Mouse (Mus musculus) lung, adult 2 months (tissue): Measurements from ENCODE around the gene Plxdc1. TPM values are rescaled to one million over a fixed set of nuclear protein-coding genes. Genes with fewer than 3 reads are reported as not detected.

Experiments
- DNase-seq: peaks from one replicate; pipeline ENCODE4 v3.0.0; 2022
- H3K4me1 ChIP-seq: fragments of 200-500 bp; 2 replicates; pipeline ENCODE4 v1.6.1; 2011; ENCODE audit warnings: low read length; ENCODE audit not compliant: control insufficient read depth, insufficient read depth
- H3K4me3 ChIP-seq: fragments of 200-500 bp; replicated peaks from 2 replicates; pipeline ENCODE3; 2011; ENCODE audit warnings: low read depth, mild to moderate bottlenecking, control low read depth, low read length; ENCODE audit errors: extremely low read depth
- CTCF ChIP-seq: fragments of 200-500 bp; IDR thresholded peaks from 2 replicates; pipeline ENCODE4 v1.5.1; 2011; ENCODE audit warnings: mild to moderate bottlenecking, low read length, control low read depth; ENCODE audit not compliant: insufficient read depth
- POLR2A ChIP-seq: fragments of 200-500 bp; IDR thresholded peaks from 2 replicates; pipeline ENCODE4 v1.6.1; 2011; ENCODE audit warnings: low read depth, mild to moderate bottlenecking, control low read depth, low read length, borderline replicate concordance; ENCODE audit errors: extremely low read depth
- WGBS: fragments of 180-500 bp; shearing (Covaris S2); methylation state at CpG from one replicate; pipeline ENCODE4 v1.1.7; 2018; 5-methylcytosine and 5-hydroxymethylcytosine counted together
- polyA plus RNA-seq: library from polyadenylated mRNA; depleted of rRNA; stranded (reverse); fragments of >200 nt; gene quantifications from 2 replicates; pipeline ENCODE4 v1.2.3, GENCODE M21; 2012

The Plxdc1 gene
- polyA plus RNA-seq, 1 experiment, result 20.9 TPM

GRCm38 (mm10) chr11:97905941-97906340 is 80.3 kb downstream of the Plxdc1 start:
- WGBS, result 58% methylated on average over 2 of the region's 2 CpGs
- no peak for TF ChIP-seq POLR2A
- TF ChIP-seq CTCF, result no peak
- no peaks in the 10 kb centered on the region for H3K4me1 ChIP-seq
- DNase-seq, result no peak
- no peak overlapping the region for H3K4me3 ChIP-seq

- no peak overlapping the region for H3K4me3 ChIP-seq
- TF ChIP-seq POLR2A (no peak), CTCF (no peak)
- 0 out of 2 replicates have a peak, but pooled peaks cover under 1% of the 10 kb centered on the region for H3K4me1 ChIP-seq
- 92% methylated on average over 2 of the region's 2 CpGs for WGBS
- DNase-seq, result no peak
These were observed 80.7 kb downstream of the Plxdc1 start for GRCm38 (mm10) chr11:97905540-97905939.

- DNase-seq, result no peak
- WGBS, result 78% methylated on average over 13 of the region's 13 CpGs
- H3K4me1 ChIP-seq, result peaks cover 5% of the 10 kb centered on the region; the same call in 1 of the 2 replicates
- H3K4me3 ChIP-seq, result no peak overlapping the region
- TF ChIP-seq CTCF (no peak), POLR2A (no peak)
These were observed 81.4 kb downstream of the Plxdc1 start for GRCm38 (mm10) chr11:97904801-97905200.

- TF ChIP-seq POLR2A (no peak), CTCF (no peak)
- peaks cover 5% of the 10 kb centered on the region; the same call in 1 of the 2 replicates for H3K4me1 ChIP-seq
- no peak for DNase-seq
- WGBS, result 77% methylated on average over 6 of the region's 6 CpGs
- no peak overlapping the region for H3K4me3 ChIP-seq
These were observed 84.4 kb downstream of the Plxdc1 start for GRCm38 (mm10) chr11:97901806-97902205.

GRCm38 (mm10) chr11:97899822-97900221 is 86.4 kb downstream of the Plxdc1 start:
- Histone ChIP-seq H3K4me1 (peaks cover 5% of the 10 kb centered on the region; the same call in 1 of the 2 replicates), H3K4me3 (no peak overlapping the region)
- peak; percentile 78 for DNase-seq
- peak; percentile 57 for TF ChIP-seq CTCF
- no peak for TF ChIP-seq POLR2A
- 0% methylated on average over 2 of the region's 2 CpGs for WGBS

GRCm38 (mm10) chr11:97897568-97898185 is 88.6 kb downstream of the Plxdc1 start:
- 72% methylated on average over 3 of the region's 3 CpGs for WGBS
- DNase-seq, result no peak
- H3K4me1 ChIP-seq, result peaks cover 5% of the 10 kb centered on the region; the same call in 1 of the 2 replicates

GRCm38 (mm10) chr11:97896655-97897054 is 89.6 kb downstream of the Plxdc1 start:
- TF ChIP-seq CTCF (no peak), POLR2A (no peak)
- no peak overlapping the region for H3K4me3 ChIP-seq
- no peak for DNase-seq
- H3K4me1 ChIP-seq, result peaks cover 5% of the 10 kb centered on the region; the same call in 1 of the 2 replicates
- 63% methylated on average over 4 of the region's 4 CpGs for WGBS

More at GRCm38 (mm10) chr11:97897568-97898185, 88.6 kb downstream of the Plxdc1 start:
- no peak overlapping the region for H3K4me3 ChIP-seq
- TF ChIP-seq CTCF, result no peak
- no peak for TF ChIP-seq POLR2A

- WGBS, result 76% methylated on average over 5 of the region's 5 CpGs
- no peak for DNase-seq
- no peak overlapping the region for H3K4me3 ChIP-seq
- H3K4me1 ChIP-seq, result no peaks in the 10 kb centered on the region
- TF ChIP-seq POLR2A (no peak), CTCF (no peak)
These were observed 94.4 kb downstream of the Plxdc1 start for GRCm38 (mm10) chr11:97891821-97892220.

GRCm38 (mm10) chr11:97885296-97885915 is 100.8 kb downstream of the Plxdc1 start:
- Histone ChIP-seq H3K4me3 (no peak overlapping the region), H3K4me1 (no peaks in the 10 kb centered on the region)
- no peak for DNase-seq
- WGBS, result 94% methylated on average over 2 of the region's 2 CpGs
- no peak for TF ChIP-seq CTCF
